In the genomic region with DNA sequence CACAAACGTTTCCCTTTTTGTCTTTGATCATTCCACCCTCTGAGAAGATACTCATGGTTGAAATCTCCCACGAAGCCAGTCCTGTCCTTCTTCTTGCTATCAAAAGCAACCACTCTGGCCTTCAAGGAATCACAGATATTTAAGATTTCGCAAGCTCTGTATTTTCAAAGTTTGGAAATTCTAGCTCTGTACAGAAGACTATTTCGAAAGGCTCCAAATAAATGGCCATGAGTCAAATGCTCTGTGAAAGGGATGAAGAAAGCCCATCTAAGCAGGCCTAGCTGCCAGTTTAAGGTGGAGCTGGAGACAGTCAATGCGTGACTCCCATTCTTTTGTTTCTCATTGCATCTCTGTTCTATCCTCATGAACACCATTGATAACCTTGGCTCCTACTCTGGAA, we compare ENCODE assay signal across 24 mouse cellular contexts.
DNase-seq lines count a peak whose midpoint lies in the region; ATAC-seq and TF ChIP-seq lines count a peak whose summit lies in the region.
"Had no signal": no experiment of that assay in that cellular context is flagged by ENCODE, and none has a peak within 500 bp of the region (broad histone marks: within the 10 kb centered on the region; RNA-seq: fewer than 3 reads in every experiment).

No protein-coding gene starts in this region.

- WGBS in hindbrain, embryonic 13.5 days, result 89% methylated on average over 5 of the region's 5 CpGs
- 90% methylated on average over 5 of the region's 5 CpGs for WGBS in hindbrain, embryonic 16.5 days

- H3K4me3 ChIP-seq in C2C12 (ENCODE audit: insufficient read depth, poor library complexity, severe bottlenecking), result no peak overlapping the region
- H3K4me3 ChIP-seq in hindbrain, embryonic 13.5 days, result no peak overlapping the region
- no peak overlapping the region for H3K4me3 ChIP-seq in hindbrain, embryonic 16.5 days (ENCODE audit: low read length)
- H3K4me3 ChIP-seq: embryonic facial prominence, embryonic 10.5 days; forebrain, embryonic 13.5 days; gastrocnemius, adult 2 months; heart, embryonic 10.5 days; lung, embryonic 15.5 days; neural tube, embryonic 13.5 days had no signal

- H3K79me3 ChIP-seq in C2C12 (ENCODE audit: low read depth), result no peaks in the 10 kb centered on the region

- H3K27me3 ChIP-seq in C2C12 (ENCODE audit: control insufficient read depth, insufficient read depth, insufficient read length), result no peaks in the 10 kb centered on the region
- no peaks in the 10 kb centered on the region for H3K27me3 ChIP-seq in hindbrain, embryonic 13.5 days
- no peaks in the 10 kb centered on the region for H3K27me3 ChIP-seq in hindbrain, embryonic 16.5 days (replicated peaks; ENCODE audit: control insufficient read depth, insufficient read depth, low read length)
- H3K27me3 ChIP-seq: forebrain, embryonic 13.5 days; lung, embryonic 15.5 days; neural tube, embryonic 13.5 days had no signal

- no peaks in the 10 kb centered on the region for H3K36me3 ChIP-seq in C2C12 (ENCODE audit: control insufficient read depth, insufficient read depth)
- H3K36me3 ChIP-seq in hindbrain, embryonic 13.5 days, result no peaks in the 10 kb centered on the region
- H3K36me3 ChIP-seq in hindbrain, embryonic 16.5 days (ENCODE audit: control insufficient read depth, insufficient read depth, low read length), result no peaks in the 10 kb centered on the region
- H3K36me3 ChIP-seq: embryonic facial prominence, embryonic 10.5 days; heart, embryonic 10.5 days; lung, embryonic 15.5 days; neural tube, embryonic 13.5 days had no signal

- H3K4me1 ChIP-seq in hindbrain, embryonic 13.5 days (replicated peaks), result no peaks in the 10 kb centered on the region
- no peaks in the 10 kb centered on the region for H3K4me1 ChIP-seq in hindbrain, embryonic 16.5 days (ENCODE audit: control insufficient read depth, insufficient read depth, low read depth, low read length)
- H3K4me1 ChIP-seq: embryonic facial prominence, embryonic 10.5 days; forebrain, embryonic 13.5 days; neural tube, embryonic 13.5 days had no signal

- H3K9ac ChIP-seq in hindbrain, embryonic 13.5 days, result no peak overlapping the region
- H3K9ac ChIP-seq in hindbrain, embryonic 16.5 days (ENCODE audit: low read depth, low read length), result no peak overlapping the region
- H3K9ac ChIP-seq: forebrain, embryonic 13.5 days; liver, embryonic 14.5 days; lung, embryonic 15.5 days; neural tube, embryonic 13.5 days had no signal

- H3K79me2 ChIP-seq in C2C12 (ENCODE audit: control insufficient read depth, insufficient read depth), result no peaks in the 10 kb centered on the region

- no peak overlapping the region for H3K4me2 ChIP-seq in hindbrain, embryonic 13.5 days
- no peak overlapping the region for H3K4me2 ChIP-seq in hindbrain, embryonic 16.5 days (ENCODE audit: low read length)
- H3K4me2 ChIP-seq: forebrain, embryonic 13.5 days; lung, embryonic 15.5 days; neural tube, embryonic 13.5 days had no signal

- H3K27ac ChIP-seq in hindbrain, embryonic 13.5 days, result no peak overlapping the region
- no peak overlapping the region for H3K27ac ChIP-seq in hindbrain, embryonic 16.5 days (ENCODE audit: low read depth, low read length)
- H3K27ac ChIP-seq: embryonic facial prominence, embryonic 10.5 days; forebrain, embryonic 13.5 days; gastrocnemius, adult 2 months; heart, embryonic 10.5 days; liver, embryonic 14.5 days; lung, embryonic 15.5 days; neural tube, embryonic 13.5 days had no signal

- peak; percentile 28 for DNase-seq in adrenal gland, adult 2 months
- DNase-seq in adrenal gland, postnatal 10 days, result no peak
- DNase-seq in fat pad, adult 2 months (ENCODE audit: extremely low read depth, low read depth, low spot score), result peak; percentile 54
- no peak for DNase-seq in kidney, adult 11 months
- DNase-seq: cerebellum, adult 11 months; cerebellum, postnatal 10 days; gastrocnemius, adult 2 months; kidney, adult 18-20 months; layer of hippocampus, adult 9-11 months; midbrain, embryonic 14.5 days; retina, postnatal 1 day; right cerebral cortex, postnatal 25 days; thymus, postnatal 36 days had no signal

- no peaks in the 10 kb centered on the region for H3K9me3 ChIP-seq in hindbrain, embryonic 13.5 days
- H3K9me3 ChIP-seq in hindbrain, embryonic 16.5 days (ENCODE audit: control insufficient read depth, low read length), result no peaks in the 10 kb centered on the region
- H3K9me3 ChIP-seq: embryonic facial prominence, embryonic 10.5 days; forebrain, embryonic 13.5 days; heart, embryonic 10.5 days; lung, embryonic 15.5 days; neural tube, embryonic 13.5 days had no signal

- no peak overlapping the region for H3ac ChIP-seq in C2C12 (ENCODE audit: control insufficient read depth, insufficient read length, low read depth)

- ATAC-seq in megakaryocyte progenitor cell, adult 5-6 weeks (replicated peaks; ENCODE audit: poor library complexity), result peak; percentile 26; the same call in 1 of the 2 replicates
- no peak for ATAC-seq in hindbrain, embryonic 13.5 days (ENCODE audit: low FRiP score)
- no peak for ATAC-seq in hindbrain, embryonic 16.5 days
- ATAC-seq: activated CD4-positive, CD25-positive, alpha-beta regulatory T cell, adult 4 months; forebrain, embryonic 13.5 days had no signal

- no peak for TF ChIP-seq CTCF in C2C12 (IDR thresholded peaks at IDR 0.05; ENCODE audit: control insufficient read depth, insufficient read depth, insufficient read length)

TF ChIP-seq in C2C12, 6 proteins besides CTCF, POLR2A, EP300 and RAD21:
- TF ChIP-seq MAX (IDR thresholded peaks at IDR 0.05), result no peak
- TF ChIP-seq USF1 (IDR thresholded peaks at IDR 0.05; ENCODE audit: low read depth), result no peak
- no peak for TF ChIP-seq FOSL1 (IDR thresholded peaks at IDR 0.05; ENCODE audit: insufficient read depth, low read length, poor library complexity, severe bottlenecking)
- peak; percentile 26 for TF ChIP-seq CEBPB (IDR thresholded peaks at IDR 0.05; ENCODE audit: low read depth)

Comparison
In these comparisons a context has a peak if more than half of its experiments do, and no peak if none do; other contexts are left out.
1. DNase-seq: peak in adrenal gland, adult 2 months (single experiment) and fat pad, adult 2 months (single experiment); none in adrenal gland, postnatal 10 days (single experiment) and kidney, adult 11 months (single experiment).